Mouse (Mus musculus) intestine, postnatal 0 days (tissue): Measurements from ENCODE around the gene Ly6g6c. TPM values are rescaled to one million over a fixed set of nuclear protein-coding genes. Genes with fewer than 3 reads are reported as not detected.
A peak's percentile ranks its signal among the peaks of the same experiment; 100 is the strongest.

Experiments
- ATAC-seq: fragments of 200-750 bp; cut with Nextera tagmentation; 2 replicates; pipeline ENCODE4 v1.8.0; 2017; ENCODE audit warnings: mild to moderate bottlenecking, moderate TSS enrichment, moderate library complexity
- H3K27ac ChIP-seq: fragments of 300-500 bp; sonication (generic); 2 replicates; pipeline ENCODE4 v1.5.1; 2014; ENCODE audit warnings: mild to moderate bottlenecking, low read depth, low read length, moderate library complexity
- H3K27me3 ChIP-seq: fragments of 300-500 bp; sonication (generic); replicated peaks from 2 replicates; pipeline ENCODE4 v1.6.1; 2014; ENCODE audit warnings: low read length, mixed read lengths; ENCODE audit not compliant: control insufficient read depth, insufficient read depth
- H3K36me3 ChIP-seq: fragments of 300-500 bp; sonication (generic); 2 replicates; pipeline ENCODE4 v1.6.1; 2014; ENCODE audit warnings: mild to moderate bottlenecking, moderate library complexity; ENCODE audit not compliant: control insufficient read depth, insufficient read depth
- H3K4me1 ChIP-seq: fragments of 300-500 bp; sonication (generic); replicated peaks from 2 replicates; pipeline ENCODE4 v1.6.1; 2014; ENCODE audit warnings: antibody characterized with exemption, low read length, mixed read lengths; ENCODE audit not compliant: control insufficient read depth, insufficient read depth
- H3K4me2 ChIP-seq: fragments of 300-500 bp; sonication (generic); replicated peaks from 2 replicates; pipeline ENCODE4 v1.6.1; 2014; ENCODE audit warnings: low read depth, mild to moderate bottlenecking, moderate library complexity
- H3K4me3 ChIP-seq: fragments of 300-500 bp; sonication (generic); 2 replicates; pipeline ENCODE4 v1.5.1; 2014; ENCODE audit warnings: low read depth, low read length
- H3K9ac ChIP-seq: fragments of 300-500 bp; sonication (generic); 2 replicates; pipeline ENCODE4 v1.6.1; 2014; ENCODE audit warnings: mild to moderate bottlenecking, low read depth, low read length
- H3K9me3 ChIP-seq: fragments of 300-500 bp; sonication (generic); 2 replicates; pipeline ENCODE4 v1.6.1; 2016; ENCODE audit warnings: mixed run types; ENCODE audit not compliant: control insufficient read depth
- CTCF ChIP-seq: sonication (generic); IDR thresholded peaks from 2 replicates; pipeline ENCODE4 v1.5.1; 2016; ENCODE audit warnings: low read depth, mild to moderate bottlenecking, control low read depth, antibody characterized with exemption, moderate library complexity
- WGBS: fragments of 180-500 bp; shearing (Covaris S2); extraction: QIAGEN DNeasy Blood & Tissue Kit; methylation state at CpG from one replicate; pipeline ENCODE4 v1.1.7; 2014; 5-methylcytosine and 5-hydroxymethylcytosine counted together
- polyA plus RNA-seq: library from polyadenylated mRNA; unstranded; fragments of >200 nt; fragmentation: Nextera tagmentation; extraction: Ambion mirVana; gene quantifications from 2 replicates; pipeline ENCODE4 v1.2.1, GENCODE M21; 2015

The Ly6g6c gene
- polyA plus RNA-seq, 1 experiment from 2014 or later: 0.12 TPM

DNA sequence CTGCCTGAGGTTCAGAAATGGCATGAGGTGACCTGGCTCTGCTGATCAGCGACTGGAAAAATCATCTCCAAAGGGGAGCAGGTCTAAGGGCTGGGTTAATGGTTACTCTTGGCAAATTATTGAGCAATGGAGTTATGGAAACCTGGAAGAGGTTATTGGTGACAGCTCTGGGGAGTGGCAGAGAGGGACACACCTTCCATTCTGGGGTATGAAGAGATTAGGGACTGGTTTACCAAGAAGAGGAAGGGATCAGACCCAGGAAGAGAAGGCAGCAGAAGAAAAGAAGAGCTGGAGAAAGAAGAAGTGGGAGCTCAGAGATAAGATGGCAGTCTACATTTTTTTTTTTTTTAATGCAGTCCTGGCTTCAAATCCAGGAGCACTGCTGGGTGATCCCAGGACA, 17.5 kb upstream of the Ly6g6c start:
- Histone ChIP-seq H3K9me3 (no peaks in the 10 kb centered on the region), H3K27me3 (no peaks in the 10 kb centered on the region), H3K27ac (peak overlapping the region; percentile 97), H3K4me3 (peak overlapping the region; percentile 12; the same call in 1 of the 2 replicates), H3K9ac (0 out of 2 replicates have a peak overlapping the region, but pooled peaks have one; percentile 12), H3K4me1 (peaks cover 17% of the 10 kb centered on the region), H3K36me3 (peaks cover 5% of the 10 kb centered on the region; the same call in 1 of the 2 replicates), H3K4me2 (peak overlapping the region; percentile 94)
- no peak for TF ChIP-seq CTCF
- peak; percentile 55 for ATAC-seq
- 25% methylated on average over 1 of the region's 1 CpGs for WGBS

DNA sequence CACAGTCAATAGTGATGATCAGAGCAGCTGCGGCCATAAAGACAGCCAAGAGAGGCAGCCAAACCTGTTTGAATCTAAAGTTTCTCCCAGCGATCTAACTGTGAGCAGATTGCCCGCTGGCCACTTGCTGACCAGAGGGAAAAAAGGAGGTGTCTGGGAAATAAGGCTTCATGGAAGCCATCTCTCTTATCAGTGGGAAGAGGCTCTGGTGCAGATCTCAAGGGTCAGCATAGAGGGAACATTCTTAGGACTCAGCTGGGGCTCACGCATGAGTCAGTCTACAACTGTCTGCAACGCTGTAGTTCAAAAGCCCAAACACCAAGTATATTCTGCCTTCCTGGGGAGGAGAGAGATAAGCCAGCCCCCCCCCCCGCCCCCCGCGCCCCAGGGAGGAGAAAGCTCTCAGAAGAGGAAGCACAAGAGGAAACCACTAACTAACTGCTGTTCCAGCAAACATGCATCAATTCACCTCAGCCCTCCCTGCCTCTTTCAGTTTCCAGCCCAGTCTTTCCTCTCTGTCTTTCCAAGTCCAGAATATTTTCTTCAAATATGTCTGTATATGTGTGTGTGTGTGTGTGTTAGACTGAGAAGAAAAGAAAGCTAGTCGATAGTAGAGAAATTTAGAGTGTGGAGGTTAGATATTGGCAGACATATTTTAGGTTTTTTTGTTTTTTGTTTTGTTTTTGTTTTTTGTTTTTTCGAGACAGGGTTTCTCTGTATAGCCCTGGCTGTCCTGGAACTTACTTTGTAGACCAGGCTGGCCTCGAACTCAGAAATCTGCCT, 16.8 kb upstream of the Ly6g6c start:
- H3K4me3 ChIP-seq: peak overlapping the region; percentile 12; the same call in 1 of the 2 replicates
- peaks cover 11% of the 10 kb centered on the region; the same call in 1 of the 2 replicates for H3K36me3 ChIP-seq
- no peaks in the 10 kb centered on the region for H3K27me3 ChIP-seq
- no peaks in the 10 kb centered on the region for H3K9me3 ChIP-seq
- ATAC-seq: peak; percentile 12
- no peak for TF ChIP-seq CTCF
- peak overlapping the region; percentile 7; the same call in 1 of the 2 replicates for H3K9ac ChIP-seq
- H3K4me2 ChIP-seq: peak overlapping the region; percentile 94
- peak overlapping the region; percentile 97 for H3K27ac ChIP-seq
- WGBS: 17% methylated on average over 11 of the region's 11 CpGs
- H3K4me1 ChIP-seq: peaks cover 17% of the 10 kb centered on the region

DNA sequence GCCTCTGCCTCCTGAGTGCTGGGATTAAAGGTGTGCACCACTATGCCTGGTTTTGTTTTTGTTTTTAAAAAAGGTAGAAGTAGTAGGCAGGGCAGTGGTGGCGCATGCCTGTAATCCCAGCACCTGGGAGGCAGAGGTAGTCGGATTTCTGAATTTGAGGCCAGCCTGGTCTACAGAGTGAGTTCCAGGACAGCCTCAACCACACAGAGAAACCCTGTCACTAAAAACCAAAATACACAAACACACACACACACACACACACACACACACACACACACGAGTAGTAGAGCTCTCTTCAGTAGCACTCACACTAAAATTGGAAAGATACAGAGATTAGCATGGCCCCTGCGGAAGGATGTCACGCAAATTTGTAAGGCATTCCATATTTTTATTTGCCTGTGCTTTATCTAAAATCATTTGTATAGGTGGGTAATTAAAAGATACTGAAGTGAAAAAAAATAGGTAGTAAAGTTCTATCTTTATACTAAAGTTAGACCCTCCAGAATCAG, 16.2 kb upstream of the Ly6g6c start:
- H3K27me3 ChIP-seq: no peaks in the 10 kb centered on the region
- peak overlapping the region; percentile 97 for H3K27ac ChIP-seq
- H3K36me3 ChIP-seq: peaks cover 17% of the 10 kb centered on the region
- WGBS: 56% methylated on average over 5 of the region's 5 CpGs
- ATAC-seq: no peak
- H3K4me2 ChIP-seq: peak overlapping the region; percentile 94
- H3K9me3 ChIP-seq: no peaks in the 10 kb centered on the region
- H3K9ac ChIP-seq: no peak overlapping the region
- peaks cover 17% of the 10 kb centered on the region for H3K4me1 ChIP-seq
- no peak for TF ChIP-seq CTCF
- 0 out of 2 replicates have a peak overlapping the region, but pooled peaks have one; percentile 3 for H3K4me3 ChIP-seq

DNA sequence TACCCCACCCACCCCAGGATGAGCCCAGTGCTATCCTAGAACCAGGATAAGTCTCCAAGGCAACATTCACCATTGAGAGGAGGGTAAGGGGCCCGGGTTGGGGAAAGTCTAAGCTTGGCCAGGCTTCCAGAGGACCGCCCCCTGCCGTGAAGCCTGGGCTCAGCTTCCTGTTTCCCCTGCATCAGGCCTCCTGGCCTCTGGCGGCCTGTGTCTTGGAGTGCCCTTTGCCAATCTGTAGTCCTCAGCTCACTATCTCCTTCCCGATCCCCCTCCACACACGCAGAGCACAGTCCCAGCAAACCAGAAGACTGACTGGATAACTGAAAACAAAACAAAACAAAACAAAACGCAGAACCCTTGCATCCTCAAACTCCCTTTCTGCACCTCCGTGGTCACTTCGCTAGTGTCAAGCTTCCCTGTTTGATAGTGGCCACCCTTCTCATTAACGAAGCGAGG, 15.6 kb upstream of the Ly6g6c start, which contains the start of gene Clic1:
Gene Clic1, plus strand, starts transcription at position 406 of the 456 bp plus-strand sequence.
- peak; percentile 67 for TF ChIP-seq CTCF
- H3K9ac ChIP-seq: peak within 1 kb of the TSS; percentile 92
- ATAC-seq: peak; percentile 5; the same call in 1 of the 2 replicates
- peaks cover 23% of the 10 kb centered on the region for H3K36me3 ChIP-seq
- WGBS: under 1% methylated on average over 11 of the region's 11 CpGs
- H3K27me3 ChIP-seq: no peaks in the 10 kb centered on the region
- H3K4me2 ChIP-seq: peak within 1 kb of the TSS; percentile 94
- H3K9me3 ChIP-seq: no peaks in the 10 kb centered on the region
- H3K4me3 ChIP-seq: peak within 1 kb of the TSS; percentile 69
- peaks cover 17% of the 10 kb centered on the region for H3K4me1 ChIP-seq
- H3K27ac ChIP-seq: peak within 1 kb of the TSS; percentile 97

DNA sequence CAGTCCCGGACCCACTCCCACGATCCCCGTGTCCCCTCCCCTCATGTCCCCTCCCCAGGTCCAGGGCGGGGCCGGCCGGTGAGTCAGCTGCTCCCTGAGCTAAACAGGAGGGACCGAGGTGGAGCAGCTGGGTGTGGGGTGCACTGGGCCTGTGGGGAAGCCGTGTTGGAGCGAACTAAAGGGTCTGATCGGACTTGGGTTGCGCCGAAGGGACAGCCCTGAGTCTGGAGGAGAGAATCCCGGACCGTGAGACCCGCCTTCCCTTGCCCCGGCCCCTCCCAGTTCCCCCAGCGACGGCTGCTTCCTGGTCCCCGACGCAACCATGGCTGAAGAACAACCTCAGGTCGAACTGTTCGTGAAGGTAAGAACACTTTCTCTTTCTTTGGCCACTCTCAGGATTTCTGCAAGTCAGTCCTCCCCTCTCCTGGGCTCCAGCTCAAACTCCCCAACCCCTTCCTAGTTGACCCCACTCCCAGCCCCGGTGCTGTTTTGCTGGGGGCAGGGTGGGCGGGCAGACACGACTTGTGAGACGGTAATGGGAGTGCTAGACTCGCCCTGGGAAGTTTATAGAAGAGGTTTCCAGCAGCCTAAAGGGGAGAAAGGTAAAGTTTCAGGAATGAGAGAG, 14.9 kb upstream of the Ly6g6c start:
- peaks cover 30% of the 10 kb centered on the region for H3K36me3 ChIP-seq
- peak overlapping the region; percentile 97 for H3K27ac ChIP-seq
- H3K9me3 ChIP-seq: no peaks in the 10 kb centered on the region
- peak; percentile 8; the same call in 1 of the 2 replicates for ATAC-seq
- peak overlapping the region; percentile 92 for H3K9ac ChIP-seq
- peaks cover 17% of the 10 kb centered on the region for H3K4me1 ChIP-seq
- TF ChIP-seq CTCF: no peak
- under 1% methylated on average over 27 of the region's 27 CpGs for WGBS
- H3K4me2 ChIP-seq: peak overlapping the region; percentile 94
- H3K4me3 ChIP-seq: peak overlapping the region; percentile 69
- H3K27me3 ChIP-seq: no peaks in the 10 kb centered on the region
